Mouse (Mus musculus) lung, postnatal 0 days (tissue): ENCODE data around the gene Foxa2.

ENCODE experiments used
- CTCF ChIP-seq: IDR thresholded peaks from 2 replicates; pipeline ENCODE4 v1.5.1; 2016; ENCODE audit warnings: antibody characterized with exemption, mild to moderate bottlenecking
- EP300 ChIP-seq: IDR thresholded peaks from 2 replicates; pipeline ENCODE4 v1.6.1; 2016; ENCODE audit warnings: antibody characterized with exemption, mild to moderate bottlenecking, control low read depth

DNA sequence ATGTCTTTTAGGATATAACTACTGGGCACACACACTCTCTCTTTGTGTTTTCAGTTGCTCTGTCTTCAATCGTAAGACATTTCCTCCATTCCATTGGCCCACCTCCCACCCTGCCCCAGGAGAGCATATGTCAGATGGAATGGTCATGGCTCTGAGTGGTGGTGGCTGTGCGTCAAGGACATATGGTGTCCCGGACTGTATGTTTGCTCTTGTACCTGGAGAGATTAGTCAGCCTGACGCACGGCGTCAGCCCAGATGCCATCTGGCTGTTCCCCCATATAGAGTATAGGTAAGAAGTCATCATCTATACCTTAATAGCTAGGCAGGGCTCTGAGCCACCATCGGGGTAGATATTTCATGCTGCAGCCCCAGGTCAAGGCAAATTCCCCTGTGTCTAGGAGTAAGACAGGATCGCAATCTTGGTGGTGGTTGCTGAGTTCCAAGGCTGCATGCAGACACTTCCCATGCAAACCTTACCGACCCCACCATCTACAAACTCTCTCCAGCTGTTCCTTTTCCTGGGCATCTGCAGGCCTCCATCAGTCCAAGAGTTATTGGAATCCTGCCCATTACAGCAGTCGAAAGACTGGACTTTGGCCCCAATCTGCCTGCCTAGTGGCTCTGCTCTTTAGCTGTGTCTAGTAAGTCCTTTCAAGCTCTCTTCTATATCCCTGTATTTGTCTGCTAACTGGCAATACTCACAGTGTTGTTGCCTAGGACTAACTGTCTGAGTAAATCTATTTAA lies 53.7 kb downstream of the Foxa2 start:
- no peak for TF ChIP-seq CTCF
- no peak for TF ChIP-seq EP300
